Mouse (Mus musculus): ENCODE results near the gene Clint1. TPM values are rescaled to one million over a fixed set of nuclear protein-coding genes. Genes with fewer than 3 reads are reported as not detected.
A peak's percentile ranks its signal among the peaks of the same experiment; 100 is the strongest.

Clint1 gene
- polyA plus RNA-seq, 1 experiment from 2014 or later, result 81.8 TPM

- H3K27me3 ChIP-seq, result no peaks in the 10 kb centered on the region
- no peak overlapping the region for H3K4me3 ChIP-seq
- no peak overlapping the region for H3K9ac ChIP-seq
- no peak for ATAC-seq (ENCODE audit: insufficient number of reproducible peaks, insufficient read depth, low FRiP score, low TSS enrichment, low read depth)
- H3K27ac ChIP-seq, result no peak overlapping the region
- H3K36me3 ChIP-seq, result peaks cover 5% of the 10 kb centered on the region; the same call in 1 of the 2 replicates
- H3K4me1 ChIP-seq, result peaks cover 18% of the 10 kb centered on the region
- no peaks in the 10 kb centered on the region for H3K9me3 ChIP-seq
- 78% methylated on average over 4 of the region's 4 CpGs for WGBS
- no peak overlapping the region for H3K4me2 ChIP-seq
Measured at GRCm38 (mm10) chr11:45849203-45849602, 2.6 kb upstream of the Clint1 start.

- H3K9ac ChIP-seq, result no peak overlapping the region
- H3K4me2 ChIP-seq, result no peak overlapping the region
- H3K4me3 ChIP-seq, result no peak overlapping the region
- no peak overlapping the region for H3K27ac ChIP-seq
- peaks cover 24% of the 10 kb centered on the region for H3K4me1 ChIP-seq
- no peak for ATAC-seq (ENCODE audit: insufficient number of reproducible peaks, insufficient read depth, low FRiP score, low TSS enrichment, low read depth)
- H3K9me3 ChIP-seq, result no peaks in the 10 kb centered on the region
- WGBS, result 58% methylated on average over 3 of the region's 3 CpGs
- H3K36me3 ChIP-seq, result peaks cover 9% of the 10 kb centered on the region; the same call in 1 of the 2 replicates
- H3K27me3 ChIP-seq, result no peaks in the 10 kb centered on the region
Measured at GRCm38 (mm10) chr11:45849859-45850258, 2.0 kb upstream of the Clint1 start.

- Histone ChIP-seq H3K9me3 (no peaks in the 10 kb centered on the region), H3K4me2 (no peak overlapping the region), H3K27ac (no peak overlapping the region), H3K4me1 (peaks cover 27% of the 10 kb centered on the region), H3K4me3 (no peak overlapping the region), H3K36me3 (peaks cover 11% of the 10 kb centered on the region; the same call in 1 of the 2 replicates), H3K9ac (no peak overlapping the region), H3K27me3 (no peaks in the 10 kb centered on the region)
- 23% methylated on average over 3 of the region's 3 CpGs for WGBS
- no peak for ATAC-seq (ENCODE audit: insufficient number of reproducible peaks, insufficient read depth, low FRiP score, low TSS enrichment, low read depth)
Measured at GRCm38 (mm10) chr11:45850317-45850716, 1.5 kb upstream of the Clint1 start.

DNA sequence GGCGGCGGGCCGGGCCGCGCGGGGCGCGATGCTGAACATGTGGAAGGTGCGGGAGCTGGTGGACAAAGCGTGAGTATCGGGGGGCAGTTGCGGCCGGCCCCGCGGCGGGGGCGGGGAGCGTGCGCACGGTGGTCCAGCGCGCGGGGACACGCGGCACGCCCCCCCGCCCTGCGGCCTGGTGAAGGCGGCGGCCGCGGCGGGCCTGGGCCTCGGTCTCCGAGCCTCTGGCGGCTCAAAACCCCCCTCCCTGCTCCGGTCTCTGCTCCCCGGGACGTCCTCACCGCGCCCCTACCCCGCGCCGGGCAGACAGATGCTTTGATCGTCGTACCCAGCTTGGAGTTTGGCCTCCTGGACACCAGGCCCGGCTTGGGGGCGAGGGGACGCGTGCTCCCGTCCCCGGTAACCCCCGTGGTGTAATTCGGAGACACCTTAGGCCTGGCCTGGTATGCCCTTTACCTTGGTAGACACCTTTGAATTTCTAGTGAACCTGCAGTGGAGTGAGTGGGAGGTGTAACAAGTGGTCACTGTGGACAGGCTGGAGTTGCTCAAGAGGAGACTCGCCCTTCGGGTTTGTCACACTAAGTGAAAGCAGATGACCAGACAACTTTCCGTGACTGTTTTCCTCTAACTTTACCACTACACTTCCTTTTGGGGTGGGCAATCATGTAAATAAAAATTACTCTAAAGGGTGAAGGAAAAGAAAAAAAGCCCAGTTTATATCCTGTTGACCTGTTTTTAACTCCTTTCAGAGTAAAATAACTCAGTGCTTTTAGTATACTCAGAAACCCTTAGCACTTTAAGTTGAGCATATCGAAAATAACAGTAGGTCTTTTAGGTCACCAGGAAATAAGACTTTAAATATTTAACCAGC is 508 bp downstream of the Clint1 start:
- H3K36me3 ChIP-seq, result peaks cover 23% of the 10 kb centered on the region; the same call in 1 of the 2 replicates
- peak; percentile 53; the same call in 1 of the 2 replicates for ATAC-seq (ENCODE audit: insufficient number of reproducible peaks, insufficient read depth, low FRiP score, low TSS enrichment, low read depth)
- WGBS, result under 1% methylated on average over 56 of the region's 58 CpGs
- H3K4me3 ChIP-seq, result peak overlapping the region; percentile 96
- H3K9me3 ChIP-seq, result no peaks in the 10 kb centered on the region
- peak overlapping the region; percentile 73 for H3K4me2 ChIP-seq
- peak overlapping the region; percentile 82 for H3K27ac ChIP-seq
- H3K27me3 ChIP-seq, result no peaks in the 10 kb centered on the region
- peaks cover 39% of the 10 kb centered on the region for H3K4me1 ChIP-seq
- H3K9ac ChIP-seq, result peak overlapping the region; percentile 98

- no peak for ATAC-seq (ENCODE audit: insufficient number of reproducible peaks, insufficient read depth, low FRiP score, low TSS enrichment, low read depth)
- peak overlapping the region; percentile 73 for H3K4me2 ChIP-seq
Measured at GRCm38 (mm10) chr11:45852995-45853317, 1.1 kb downstream of the Clint1 start.

GRCm38 (mm10) chr11:45853916-45854315 is 2.1 kb downstream of the Clint1 start:
- Histone ChIP-seq H3K4me1 (peaks cover 33% of the 10 kb centered on the region), H3K36me3 (peaks cover 30% of the 10 kb centered on the region), H3K4me3 (no peak overlapping the region), H3K9ac (no peak overlapping the region), H3K27ac (no peak overlapping the region), H3K9me3 (no peaks in the 10 kb centered on the region), H3K27me3 (no peaks in the 10 kb centered on the region), H3K4me2 (0 out of 2 replicates have a peak overlapping the region, but pooled peaks have one; percentile 73)
- no peak for ATAC-seq (ENCODE audit: insufficient number of reproducible peaks, insufficient read depth, low FRiP score, low TSS enrichment, low read depth)
- WGBS, result 93% methylated on average over 2 of the region's 2 CpGs

More at GRCm38 (mm10) chr11:45852995-45853317, 1.1 kb downstream of the Clint1 start:
- Histone ChIP-seq H3K27me3 (no peaks in the 10 kb centered on the region), H3K4me1 (peaks cover 33% of the 10 kb centered on the region), H3K9me3 (no peaks in the 10 kb centered on the region), H3K27ac (no peak overlapping the region), H3K9ac (peak overlapping the region; percentile 54; the same call in 1 of the 2 replicates), H3K4me3 (peak overlapping the region; percentile 96), H3K36me3 (peaks cover 23% of the 10 kb centered on the region; the same call in 1 of the 2 replicates)
- WGBS, result 60% methylated on average over 6 of the region's 6 CpGs

DNA sequence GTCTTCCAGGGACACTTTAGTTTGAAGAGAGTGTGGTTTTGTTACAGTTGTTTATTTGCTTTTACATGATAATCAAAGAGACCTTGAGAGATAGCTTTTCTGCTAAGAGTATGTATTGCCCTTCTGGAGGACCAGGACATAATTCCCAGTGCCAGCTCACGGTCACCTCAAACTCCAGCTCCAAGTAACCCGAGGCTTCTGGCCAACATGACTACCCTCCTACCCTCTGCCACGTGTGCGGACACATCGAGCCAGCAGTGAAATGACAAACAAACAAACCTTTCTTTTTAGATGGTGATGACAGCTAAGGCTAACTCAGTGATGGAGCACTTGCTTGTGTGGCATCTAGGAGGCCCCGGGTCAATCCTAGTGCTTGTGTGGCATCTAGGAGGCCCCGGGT is 2.5 kb downstream of the Clint1 start:
- 87% methylated on average over 7 of the region's 7 CpGs for WGBS
- peaks cover 33% of the 10 kb centered on the region for H3K4me1 ChIP-seq
- H3K4me3 ChIP-seq, result no peak overlapping the region
- H3K4me2 ChIP-seq, result no peak overlapping the region
- no peak overlapping the region for H3K27ac ChIP-seq
- H3K36me3 ChIP-seq, result peaks cover 31% of the 10 kb centered on the region
- no peaks in the 10 kb centered on the region for H3K9me3 ChIP-seq
- ATAC-seq (ENCODE audit: insufficient number of reproducible peaks, insufficient read depth, low FRiP score, low TSS enrichment, low read depth), result no peak
- H3K27me3 ChIP-seq, result no peaks in the 10 kb centered on the region
- H3K9ac ChIP-seq, result peak overlapping the region; percentile 51

DNA sequence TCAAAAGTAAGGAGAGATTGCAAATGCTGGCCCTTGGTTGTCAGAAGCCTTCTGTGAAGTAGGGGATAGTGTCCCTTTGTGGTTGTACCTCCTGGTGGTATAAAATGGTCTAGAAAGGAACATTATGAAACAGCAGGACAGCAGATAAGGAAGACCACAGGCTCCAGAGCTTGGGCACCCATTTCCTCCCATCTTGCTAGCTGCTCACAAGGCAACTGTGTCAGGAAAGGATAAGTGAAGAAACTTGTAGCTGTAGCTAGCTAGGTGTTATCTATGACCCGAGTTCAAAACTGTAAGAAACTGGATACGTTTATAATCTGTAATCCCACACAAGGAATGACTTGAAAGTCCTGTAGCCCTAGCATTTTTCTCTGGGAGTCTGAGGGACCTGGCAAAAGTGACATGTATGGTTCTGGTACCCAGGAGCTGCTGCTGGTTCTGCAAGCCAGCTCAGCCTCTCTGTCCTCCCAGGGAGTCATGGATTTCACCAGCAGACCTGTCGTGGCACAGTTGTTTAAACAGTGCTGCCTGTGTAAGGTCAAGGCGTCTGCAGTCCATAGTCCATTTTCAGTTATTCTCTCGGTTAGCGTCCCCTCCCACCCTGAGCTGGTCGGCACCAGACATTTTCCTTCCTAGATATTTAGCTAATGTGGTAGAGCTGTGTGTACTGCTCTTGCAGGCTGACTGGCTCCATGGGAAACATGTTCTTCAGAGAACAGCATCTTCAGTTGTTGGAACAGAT is 3.7 kb downstream of the Clint1 start:
- Histone ChIP-seq H3K36me3 (peaks cover 39% of the 10 kb centered on the region), H3K27ac (no peak overlapping the region), H3K4me1 (peaks cover 33% of the 10 kb centered on the region), H3K4me3 (no peak overlapping the region), H3K27me3 (no peaks in the 10 kb centered on the region), H3K9ac (no peak overlapping the region), H3K9me3 (peaks cover 3% of the 10 kb centered on the region; the same call in 1 of the 2 replicates), H3K4me2 (no peak overlapping the region)
- no peak for ATAC-seq (ENCODE audit: insufficient number of reproducible peaks, insufficient read depth, low FRiP score, low TSS enrichment, low read depth)
- WGBS, result 77% methylated on average over 7 of the region's 7 CpGs

DNA sequence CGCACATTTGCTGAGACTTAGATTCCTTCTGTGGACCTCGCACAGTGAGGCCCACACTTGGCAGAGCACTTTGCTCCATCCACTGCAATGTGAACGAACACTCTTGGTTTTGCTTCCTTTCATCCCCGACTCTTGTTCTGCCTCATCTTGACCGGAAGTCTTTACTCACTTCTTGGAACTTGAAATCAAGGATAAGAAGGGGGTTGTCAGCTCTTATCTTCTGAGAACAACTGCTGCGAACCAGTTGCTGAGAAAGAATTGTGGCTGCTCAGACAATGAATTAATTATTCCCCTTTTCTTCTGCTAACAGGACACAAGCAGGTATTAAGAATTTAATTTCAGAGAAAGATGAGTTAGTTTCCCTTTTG is 4.3 kb downstream of the Clint1 start:
- H3K4me3 ChIP-seq, result no peak overlapping the region
- peaks cover 3% of the 10 kb centered on the region; the same call in 1 of the 2 replicates for H3K9me3 ChIP-seq
- H3K4me2 ChIP-seq, result no peak overlapping the region
- WGBS, result 81% methylated on average over 6 of the region's 6 CpGs
- no peak for ATAC-seq (ENCODE audit: insufficient number of reproducible peaks, insufficient read depth, low FRiP score, low TSS enrichment, low read depth)
- H3K4me1 ChIP-seq, result peaks cover 33% of the 10 kb centered on the region
- H3K27me3 ChIP-seq, result no peaks in the 10 kb centered on the region
- no peak overlapping the region for H3K9ac ChIP-seq
- H3K36me3 ChIP-seq, result peaks cover 45% of the 10 kb centered on the region
- H3K27ac ChIP-seq, result no peak overlapping the region

DNA sequence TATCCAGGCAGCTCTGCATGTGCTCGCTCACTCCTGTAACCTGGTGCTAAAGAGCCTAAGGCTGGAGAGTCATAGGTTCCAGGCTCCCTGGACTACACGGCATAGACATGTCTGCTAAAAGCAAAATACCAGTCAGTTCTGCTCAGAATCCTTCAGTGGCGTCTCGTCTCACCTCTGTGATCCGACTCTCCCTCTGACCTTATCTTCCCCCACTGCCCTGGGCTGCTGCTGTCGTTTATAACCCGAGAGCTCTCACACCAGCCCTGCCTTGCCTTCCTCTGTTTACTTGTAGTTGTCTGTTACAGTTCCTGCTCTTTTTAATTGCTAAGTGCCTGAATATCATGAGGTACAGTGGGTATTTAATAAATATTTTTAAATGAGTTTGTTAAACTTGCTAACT is 9.5 kb downstream of the Clint1 start:
- no peaks in the 10 kb centered on the region for H3K27me3 ChIP-seq
- 78% methylated on average over 7 of the region's 7 CpGs for WGBS
- ATAC-seq (ENCODE audit: insufficient number of reproducible peaks, insufficient read depth, low FRiP score, low TSS enrichment, low read depth), result no peak
- H3K4me3 ChIP-seq, result no peak overlapping the region
- peaks cover 26% of the 10 kb centered on the region for H3K36me3 ChIP-seq
- peaks cover 3% of the 10 kb centered on the region; the same call in 1 of the 2 replicates for H3K9me3 ChIP-seq
- peaks cover 2% of the 10 kb centered on the region for H3K4me1 ChIP-seq
- H3K4me2 ChIP-seq, result no peak overlapping the region
- H3K9ac ChIP-seq, result no peak overlapping the region
- H3K27ac ChIP-seq, result no peak overlapping the region

GRCm38 (mm10) chr11:45864409-45864808 is 12.6 kb downstream of the Clint1 start:
- no peak overlapping the region for H3K27ac ChIP-seq
- H3K27me3 ChIP-seq, result no peaks in the 10 kb centered on the region
- H3K4me3 ChIP-seq, result no peak overlapping the region
- H3K36me3 ChIP-seq, result peaks cover 16% of the 10 kb centered on the region
- H3K9me3 ChIP-seq, result peaks cover 3% of the 10 kb centered on the region; the same call in 1 of the 2 replicates
- ATAC-seq (ENCODE audit: insufficient number of reproducible peaks, insufficient read depth, low FRiP score, low TSS enrichment, low read depth), result no peak
- 88% methylated on average over 3 of the region's 3 CpGs for WGBS
- H3K4me1 ChIP-seq, result no peaks in the 10 kb centered on the region
- no peak overlapping the region for H3K9ac ChIP-seq
- no peak overlapping the region for H3K4me2 ChIP-seq
